Mouse (Mus musculus) common myeloid progenitor, adult 5-6 weeks (primary cell): ENCODE measurements around the gene Unc5c. TPM values are rescaled to one million over a fixed set of nuclear protein-coding genes. Genes with fewer than 3 reads are reported as not detected.

ENCODE experiments used
- ATAC-seq: replicated peaks from 2 replicates; pipeline ENCODE4 v1.8.0; 2016; ENCODE audit warnings: low read depth, mild to moderate bottlenecking, moderate TSS enrichment, inconsistent platforms; ENCODE audit not compliant: poor library complexity, severe bottlenecking
- total RNA-seq: library from RNA; stranded (forward); fragments of 200-1000, 187-1606 nt; gene quantifications from 2 replicates; pipeline ENCODE4 v1.2.3, GENCODE M21; 2017

Unc5c gene
- total RNA-seq, 1 experiment from 2014 or later = not detected

DNA sequence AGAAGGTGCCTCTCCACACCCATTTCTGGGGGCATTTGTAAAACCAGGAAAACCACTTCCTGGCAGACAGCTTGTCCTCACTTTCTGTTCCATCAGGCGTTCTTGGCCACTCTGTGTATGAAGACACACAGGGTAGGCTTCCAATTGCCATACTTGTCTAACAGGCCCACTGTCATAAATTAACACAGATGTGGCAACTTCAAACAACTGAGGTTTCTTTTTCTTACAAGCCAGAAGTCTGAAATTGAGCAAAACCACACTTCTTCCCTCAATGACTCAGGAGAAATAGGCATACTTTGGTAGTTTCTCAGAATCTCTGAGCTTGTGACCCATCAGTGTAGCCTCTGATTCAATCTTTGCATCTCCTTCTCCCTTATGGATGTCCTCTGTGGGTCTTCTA is 225.7 kb downstream of the Unc5c start:
- ATAC-seq = peak; percentile 79

DNA sequence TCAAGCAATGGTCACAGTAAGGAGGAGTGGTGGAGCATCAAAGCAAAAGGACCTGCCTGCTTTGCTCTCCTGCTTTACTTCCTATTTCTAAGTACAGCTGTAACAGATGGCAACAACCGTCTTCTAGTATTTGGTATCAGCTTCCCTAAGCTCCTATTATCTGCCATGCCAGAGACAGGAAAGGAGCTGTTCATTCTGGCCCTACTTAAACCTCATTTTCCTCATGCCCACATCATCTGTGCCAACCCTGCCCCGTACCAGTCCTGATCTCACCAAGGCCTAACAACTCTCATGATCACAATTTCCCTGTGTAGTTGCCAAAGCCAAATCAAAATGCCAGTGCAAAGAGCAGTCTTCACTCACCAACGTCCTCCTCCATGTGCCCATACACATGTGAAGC is 226.4 kb downstream of the Unc5c start:
- ATAC-seq = peak; percentile 83

DNA sequence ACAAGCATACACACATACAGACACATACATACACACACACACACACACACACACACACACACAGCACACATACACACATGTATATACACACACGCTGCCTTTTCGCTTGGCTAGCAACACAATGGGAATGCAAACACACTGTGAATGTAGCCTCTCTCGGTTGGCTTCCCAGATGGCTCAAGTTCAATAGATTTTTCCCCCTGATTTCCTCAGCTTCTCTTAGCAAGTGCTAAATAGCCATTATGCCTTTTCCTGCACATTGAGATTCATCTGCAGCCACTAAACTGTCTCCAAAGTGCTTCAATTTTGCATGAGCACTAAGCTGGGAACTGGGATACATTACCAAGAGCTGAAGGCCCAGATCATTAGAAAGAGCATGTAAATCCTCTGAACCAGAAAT is 226.8 kb downstream of the Unc5c start:
- ATAC-seq = no peak

DNA sequence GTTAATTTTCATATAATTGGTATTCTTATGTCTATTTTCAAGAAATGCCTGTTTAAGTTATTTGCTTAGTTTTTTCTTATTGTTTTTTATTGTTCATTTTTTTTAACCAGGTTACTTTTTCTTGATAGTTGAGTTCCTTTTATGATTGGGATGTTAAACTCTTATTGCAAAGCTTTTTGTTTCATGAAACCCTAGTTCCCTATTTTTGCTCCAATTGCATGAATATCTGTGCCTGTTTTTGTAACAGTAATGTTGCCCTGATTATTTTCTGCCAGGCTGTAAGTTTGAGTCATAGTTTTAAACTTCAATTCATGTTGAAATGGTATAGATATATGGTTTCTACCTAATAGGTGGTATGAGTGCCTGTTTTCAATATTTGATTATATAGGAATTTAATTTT is 234.2 kb downstream of the Unc5c start:
- no peak for ATAC-seq

DNA sequence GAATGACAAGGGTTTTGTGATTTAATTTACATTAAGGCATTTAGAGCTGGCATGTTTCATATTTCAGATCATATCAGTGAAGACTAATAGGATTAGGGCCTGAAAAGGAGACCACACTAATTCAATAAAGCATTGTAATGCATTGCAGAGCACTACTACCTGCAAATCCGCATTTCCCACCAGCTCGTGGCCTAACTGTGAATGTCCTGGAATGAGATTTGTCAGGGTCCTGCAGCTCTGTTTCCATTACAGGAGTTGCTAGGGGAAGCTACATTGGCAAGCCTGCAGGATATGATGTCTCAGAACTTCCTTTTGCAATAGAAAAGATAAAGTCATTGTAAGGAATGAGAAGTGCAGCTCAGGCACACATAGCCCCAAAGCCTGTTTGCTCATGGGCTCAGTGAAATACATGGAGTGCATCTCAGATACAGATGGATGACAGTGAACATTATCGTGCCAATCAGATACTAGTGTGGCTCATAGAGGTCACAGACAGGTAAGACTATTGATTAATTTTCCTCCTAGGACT is 236.4 kb downstream of the Unc5c start:
- peak; percentile 63 for ATAC-seq

DNA sequence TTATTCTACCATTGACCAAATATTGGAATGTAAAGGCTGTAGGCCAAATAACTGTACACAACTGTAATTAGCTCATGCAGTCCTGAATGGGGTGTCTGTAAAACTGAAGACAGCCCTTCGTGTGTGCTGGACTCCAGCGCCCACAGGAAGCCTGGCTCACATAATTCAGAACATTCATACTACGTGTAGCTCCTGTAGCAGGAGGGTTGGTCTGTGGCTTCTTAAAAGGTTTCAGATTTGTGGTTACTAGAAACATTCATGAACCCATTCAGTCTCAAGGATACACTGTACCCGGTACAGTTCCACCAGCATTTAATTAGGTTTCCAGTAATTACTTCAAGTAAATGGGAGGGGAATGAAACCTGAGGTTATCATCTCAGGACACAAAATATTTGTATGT is 246.6 kb downstream of the Unc5c start:
- ATAC-seq = no peak

DNA sequence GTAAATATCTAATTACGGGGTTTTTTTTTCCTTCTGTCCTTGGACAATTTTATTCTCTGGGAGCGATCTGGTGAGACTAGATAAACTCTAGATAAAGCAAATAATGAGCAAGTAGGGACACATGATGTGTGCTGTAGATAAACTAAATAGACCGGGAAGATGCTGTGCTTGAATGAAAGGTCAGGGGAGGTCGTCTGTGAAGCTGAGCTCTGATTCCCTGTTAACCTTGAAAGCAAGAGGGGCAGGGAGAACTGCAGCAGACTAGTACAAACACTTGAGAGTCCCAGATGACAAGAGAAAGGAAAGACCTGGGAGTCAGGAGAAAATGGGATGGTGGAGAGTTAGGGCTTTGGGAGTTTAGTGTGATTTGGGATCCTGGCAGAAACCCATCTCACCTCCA is 251.4 kb downstream of the Unc5c start:
- no peak for ATAC-seq

DNA sequence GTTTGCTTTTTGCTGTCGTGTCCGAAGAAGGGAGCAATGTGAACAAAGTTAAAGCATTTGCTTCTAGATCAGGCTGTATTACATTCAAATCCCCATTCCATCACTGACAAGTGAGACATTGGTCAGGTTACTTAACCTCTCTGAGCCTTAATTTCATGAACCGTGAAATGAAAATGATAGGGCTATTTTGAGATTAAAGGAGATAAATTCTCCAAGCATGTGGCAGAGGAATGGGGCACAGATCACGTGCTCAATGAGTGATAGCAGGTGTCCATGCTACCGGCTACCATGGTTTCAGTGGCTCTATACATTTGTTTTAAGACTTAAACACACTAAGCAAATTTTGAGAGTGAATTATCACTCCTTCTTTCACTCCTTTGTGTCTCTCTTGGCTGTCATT is 254.0 kb downstream of the Unc5c start:
- no peak for ATAC-seq

DNA sequence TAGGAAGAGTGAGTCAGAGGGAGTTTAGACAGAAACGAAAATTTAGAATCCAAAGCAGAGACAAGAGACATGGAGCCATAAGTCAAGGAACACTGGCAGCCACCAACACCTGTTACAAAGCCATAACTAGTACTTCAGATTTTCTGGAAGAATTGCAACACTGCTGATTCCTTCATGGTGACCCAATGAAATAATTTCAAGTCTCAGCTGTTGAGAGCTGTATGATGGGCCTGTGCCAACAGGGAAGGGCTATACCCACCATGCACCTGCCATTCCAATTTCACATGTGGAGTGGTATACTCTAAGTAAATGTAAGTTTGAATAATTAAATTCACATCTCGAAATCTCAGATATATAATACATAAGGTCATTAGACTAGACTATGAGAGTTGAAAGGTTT is 259.5 kb downstream of the Unc5c start:
- no peak for ATAC-seq

DNA sequence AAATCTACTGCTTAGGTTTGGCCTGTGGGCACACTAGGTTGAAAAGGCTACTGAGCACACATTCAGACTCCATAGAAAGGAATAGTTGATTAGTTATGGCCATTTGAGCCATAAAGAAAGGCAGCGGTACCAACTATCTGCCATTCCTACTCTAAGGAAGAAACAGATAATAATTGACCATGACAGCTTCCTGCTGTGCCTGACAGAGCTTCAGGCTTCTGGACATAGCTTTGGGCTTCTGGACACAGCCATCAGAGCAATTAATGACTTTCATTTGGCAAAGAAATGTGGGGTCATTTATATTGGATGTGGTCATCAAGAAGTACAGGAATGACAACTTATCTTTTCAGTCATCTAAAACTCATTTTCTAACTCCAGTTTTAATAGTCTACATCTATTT is 260.4 kb downstream of the Unc5c start:
- no peak for ATAC-seq

DNA sequence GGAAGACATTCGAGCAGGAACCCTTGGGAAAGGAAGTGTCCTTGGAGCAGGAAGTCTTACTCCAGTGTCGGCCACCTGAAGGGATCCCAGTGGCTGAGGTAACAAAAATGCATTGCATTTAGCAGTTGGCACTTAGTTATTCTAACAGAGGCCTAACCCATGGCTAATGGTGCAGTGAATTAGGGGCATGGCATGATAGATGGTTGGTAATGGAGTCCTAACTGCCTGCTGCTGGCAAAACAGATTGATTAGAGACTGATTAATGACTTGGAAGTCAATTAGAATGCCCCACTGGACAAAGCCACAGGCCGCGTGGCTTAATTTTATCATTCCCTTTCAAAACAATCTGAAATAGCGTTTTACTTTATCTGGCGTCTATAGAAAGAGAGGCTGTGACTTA is 268.8 kb downstream of the Unc5c start:
- no peak for ATAC-seq

DNA sequence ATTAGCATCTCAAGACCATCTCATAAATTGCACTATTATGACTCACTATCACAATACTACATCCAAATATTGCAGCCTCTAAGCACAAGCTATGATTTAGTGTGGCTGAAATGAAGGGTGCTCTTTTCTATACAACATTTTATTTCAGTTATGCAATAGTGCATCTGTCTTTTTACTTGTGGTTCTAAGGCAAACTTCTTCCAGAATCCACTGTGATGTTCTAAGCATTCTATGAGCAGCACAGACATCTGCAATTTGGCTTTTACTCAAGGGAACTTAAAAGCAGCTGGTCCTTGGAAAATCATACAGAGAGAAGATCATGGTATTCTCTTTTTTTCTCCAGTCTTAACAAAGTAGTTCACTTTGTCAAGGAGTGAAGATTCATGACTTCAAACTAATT is 270.3 kb downstream of the Unc5c start:
- ATAC-seq = no peak

DNA sequence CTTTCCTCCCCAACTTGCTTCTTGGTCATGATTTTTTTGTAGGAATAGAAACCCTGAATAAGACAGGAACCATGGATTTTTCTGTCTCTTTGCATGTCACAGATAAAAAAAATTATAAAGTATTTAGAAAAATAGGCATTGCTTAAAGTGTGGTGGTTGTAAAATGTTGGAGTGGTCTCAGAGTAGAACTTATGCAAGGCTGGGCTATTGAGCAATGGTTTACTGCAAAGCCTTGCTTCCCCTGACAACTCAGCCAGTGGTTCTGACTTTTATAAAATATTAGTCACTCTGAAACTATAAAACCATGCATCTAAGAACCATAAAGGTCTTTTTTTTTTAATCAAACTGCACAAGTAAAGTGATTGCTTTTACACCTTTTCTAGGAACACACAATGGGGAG is 280.3 kb downstream of the Unc5c start:
- ATAC-seq = peak; percentile 62; the same call in 1 of the 2 replicates

DNA sequence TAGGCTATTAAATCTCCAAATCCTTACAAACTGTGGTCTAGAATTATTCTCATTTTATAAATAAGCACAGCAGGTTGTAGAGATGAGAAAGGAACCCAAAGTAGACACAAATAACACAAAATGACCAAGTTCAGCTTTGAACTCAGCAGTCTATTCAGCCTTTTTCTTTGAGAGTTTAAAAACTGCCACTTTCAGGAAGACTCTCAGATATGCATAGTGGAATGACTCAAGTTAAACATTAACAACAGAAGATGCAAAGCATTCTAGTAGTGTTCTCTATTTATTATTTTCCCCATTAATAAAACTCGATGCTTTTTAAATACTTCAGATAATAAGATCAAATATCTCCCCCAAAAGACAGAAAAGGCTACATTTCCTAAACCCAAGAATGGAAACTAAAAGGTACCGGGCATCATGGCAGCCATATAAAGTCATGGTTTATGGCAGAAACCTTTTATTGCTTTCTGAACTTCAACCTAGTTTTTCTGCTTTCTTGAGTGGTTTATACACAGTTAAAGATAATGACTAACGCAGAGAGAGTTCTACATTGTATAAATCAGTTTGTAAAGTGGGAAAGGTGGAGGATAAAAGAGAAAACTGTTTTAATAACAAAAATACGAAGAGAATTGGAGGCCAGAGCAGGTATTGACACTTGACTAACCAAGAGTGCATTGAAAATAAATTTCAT is 283.8 kb downstream of the Unc5c start:
- no peak for ATAC-seq

DNA sequence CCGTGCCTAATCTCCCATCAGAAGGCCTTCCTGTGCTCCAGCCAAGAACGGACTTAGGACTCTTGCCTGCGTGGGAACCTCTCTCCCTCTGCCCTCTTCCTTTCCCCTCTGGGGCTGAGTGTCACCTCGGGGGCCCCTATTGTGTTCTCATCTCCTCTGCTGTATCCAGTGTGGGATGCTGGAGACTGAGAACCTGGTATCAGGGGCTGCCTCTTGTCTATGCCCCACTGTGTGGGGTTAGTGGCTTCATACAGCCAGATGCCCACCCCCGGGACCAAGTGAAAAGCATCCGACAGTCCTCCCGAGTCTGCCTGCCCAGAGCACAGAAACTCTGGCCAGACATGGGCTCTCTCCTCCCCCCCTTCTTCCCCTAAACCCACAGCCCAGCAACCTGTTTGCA is 287.2 kb downstream of the Unc5c start:
- no peak for ATAC-seq

DNA sequence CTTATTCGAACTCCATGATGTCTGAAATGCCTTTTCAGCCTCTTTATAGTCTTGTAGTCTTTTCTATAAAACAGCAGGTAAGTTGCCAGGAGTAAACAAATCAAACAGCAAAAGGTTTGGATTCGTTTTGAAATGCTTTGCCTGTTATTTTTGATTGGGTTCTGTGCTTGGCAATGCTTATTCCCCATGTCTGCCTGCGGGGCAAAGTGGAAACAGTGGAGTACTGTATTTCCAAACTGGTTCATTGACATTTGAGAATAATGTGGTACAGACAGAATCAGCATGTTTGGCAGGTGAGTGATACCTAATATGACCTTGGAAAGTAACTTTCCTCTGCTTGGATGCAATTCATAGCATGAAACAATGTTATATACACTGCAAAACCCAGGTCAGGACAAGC is 292.2 kb downstream of the Unc5c start:
- no peak for ATAC-seq

DNA sequence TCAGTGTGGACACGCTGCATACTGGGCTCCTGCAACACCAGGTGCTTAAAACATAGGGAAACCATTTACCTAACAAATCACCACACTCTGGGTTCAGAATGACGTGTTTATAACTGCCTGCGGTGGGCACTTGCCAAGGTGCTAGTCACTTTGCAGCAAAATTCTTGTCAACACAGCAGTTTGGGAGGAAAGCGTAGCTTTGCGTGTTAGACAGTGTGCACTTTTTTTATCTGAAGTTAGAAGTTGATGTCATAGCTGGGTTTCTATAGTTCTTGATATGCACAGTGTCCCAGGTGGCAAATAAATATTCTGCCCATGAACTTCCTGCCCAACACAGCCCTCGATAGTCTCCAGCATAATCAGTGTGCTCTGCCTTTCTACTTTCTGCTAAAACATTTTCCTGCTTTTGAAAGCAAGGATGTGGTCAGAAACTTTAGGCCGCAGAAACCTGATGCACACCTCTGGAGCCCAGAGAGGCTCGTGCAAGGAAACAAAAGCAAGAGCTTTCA is 313.4 kb downstream of the Unc5c start:
- ATAC-seq = peak; percentile 49

DNA sequence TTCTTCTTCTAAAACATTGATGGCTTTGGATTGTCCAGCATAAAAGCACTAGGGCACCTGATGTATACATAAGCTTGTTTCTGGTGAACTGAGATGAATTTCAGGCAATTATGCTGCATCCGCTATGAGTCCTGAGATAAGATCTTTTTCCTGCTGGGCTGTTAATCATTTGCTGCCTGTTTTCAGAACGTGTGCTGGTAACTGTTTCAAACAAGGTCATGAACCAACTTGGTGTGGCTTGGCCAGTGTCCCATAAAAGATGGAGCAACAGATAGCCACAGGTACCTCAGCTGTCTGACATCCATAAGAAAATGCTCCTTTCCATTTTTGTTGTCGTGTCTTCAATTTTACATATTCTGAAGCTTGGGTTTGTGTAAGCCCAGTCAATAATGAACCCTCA is 314.2 kb downstream of the Unc5c start:
- ATAC-seq = 0 out of 2 replicates have a peak, but pooled peaks have one; percentile 13

DNA sequence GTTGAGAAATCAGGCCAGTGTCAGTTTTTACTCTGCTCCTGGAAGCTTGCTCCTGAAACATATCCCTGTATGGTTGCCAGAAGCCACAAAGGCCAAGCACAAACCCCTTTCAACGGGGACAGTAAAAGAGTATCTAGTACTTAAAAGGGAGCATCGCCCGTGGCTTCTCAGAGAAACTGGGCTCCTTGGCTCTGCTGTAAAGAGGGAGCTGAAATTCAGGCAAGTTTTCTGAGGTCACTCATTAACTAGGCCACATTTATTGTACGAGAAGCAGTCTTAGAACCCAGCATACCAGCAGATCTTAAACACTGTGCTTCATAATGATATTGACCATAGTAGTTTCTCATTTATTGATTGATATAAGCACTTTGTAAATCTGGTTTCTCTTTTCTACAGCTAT is 317.5 kb downstream of the Unc5c start:
- no peak for ATAC-seq

DNA sequence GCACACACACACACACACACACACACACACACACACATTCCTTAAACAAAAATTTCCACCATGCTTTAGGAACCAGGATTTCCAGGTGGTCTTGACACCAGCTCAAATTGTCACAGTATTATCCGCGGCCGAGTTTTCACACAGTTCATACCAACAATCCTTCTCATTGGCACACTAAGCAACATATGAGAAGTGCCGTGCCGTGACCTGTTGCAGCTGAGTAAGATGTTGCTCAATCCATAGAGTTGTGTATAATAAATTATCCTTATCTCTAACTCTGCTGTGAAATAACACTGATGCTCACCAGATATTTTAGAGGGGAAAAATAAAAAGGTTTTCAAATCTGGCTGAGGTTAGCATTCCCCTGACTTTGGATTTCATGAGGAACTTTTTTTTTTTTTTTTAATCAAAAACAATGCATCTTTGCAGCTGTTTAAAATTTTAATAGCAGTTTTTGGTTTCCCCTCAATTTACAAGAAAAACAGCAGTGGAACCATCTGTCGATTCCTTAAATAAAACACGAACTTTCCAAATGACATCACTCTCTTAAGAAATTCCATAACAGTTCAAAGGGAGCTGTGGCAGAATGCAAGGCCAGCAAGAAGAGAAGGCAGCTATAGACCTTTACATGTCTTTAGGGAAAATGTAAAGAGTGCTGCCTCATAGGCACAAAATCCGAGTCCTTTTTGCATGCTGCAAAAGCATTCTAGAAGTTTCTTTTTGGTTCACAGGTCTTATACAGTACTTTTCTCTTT is 326.2 kb downstream of the Unc5c start:
- ATAC-seq = no peak

DNA sequence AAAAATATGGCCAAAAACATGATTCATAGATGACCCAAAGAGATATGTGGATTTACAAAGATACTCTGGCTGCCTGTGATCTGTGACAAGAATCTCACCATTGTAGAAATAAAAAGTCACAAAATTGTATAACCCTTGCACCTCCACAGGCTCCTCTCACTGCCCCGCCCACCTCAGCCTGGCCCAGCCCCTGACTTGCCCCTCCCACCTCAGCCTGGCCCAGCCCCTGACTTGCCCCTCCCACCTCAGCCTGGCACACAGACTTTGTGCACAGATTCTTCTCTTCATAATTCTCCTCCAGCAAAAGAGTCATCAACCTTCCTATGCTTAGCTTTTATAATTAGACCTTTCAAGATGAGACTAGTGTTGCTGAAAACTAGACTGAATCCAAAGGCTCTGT is 327.1 kb downstream of the Unc5c start:
- 0 out of 2 replicates have a peak, but pooled peaks have one; percentile 69 for ATAC-seq
